Mouse (Mus musculus): ENCODE results near the gene Zbtb17. TPM values are rescaled to one million over a fixed set of nuclear protein-coding genes. Genes with fewer than 3 reads are reported as not detected.

Zbtb17 gene
- polyA plus RNA-seq, 1 experiment from 2014 or later, result 25.3 TPM

DNA sequence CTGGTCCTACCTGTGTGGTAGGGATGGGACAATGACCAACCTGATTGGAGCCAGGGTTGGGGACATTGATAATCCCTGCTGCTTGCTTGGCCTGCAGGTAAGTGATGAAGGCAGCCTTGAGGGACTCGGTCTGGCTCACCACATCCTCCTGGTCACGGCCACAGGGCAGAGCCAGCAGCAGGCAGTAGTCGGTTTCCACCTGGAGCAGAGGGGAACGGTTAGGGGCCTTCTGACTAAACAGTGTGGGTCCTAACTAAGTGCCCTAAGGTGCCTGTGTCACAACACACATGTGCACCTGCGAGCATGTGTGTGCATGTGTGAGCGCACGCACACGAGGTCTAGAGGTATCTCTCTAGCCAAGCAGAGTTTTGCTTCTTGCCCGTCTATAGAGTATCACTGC is 24.9 kb downstream of the Zbtb17 start:
- Histone ChIP-seq H3K36me3 (peaks cover 98% of the 10 kb centered on the region), H3K9me3 (replicated peaks) (0 out of 2 replicates have a peak, but pooled peaks cover 6% of the 10 kb centered on the region), H3K27me3 (replicated peaks) (no peaks in the 10 kb centered on the region), H3K4me1 (replicated peaks) (no peaks in the 10 kb centered on the region), H3K27ac (ENCODE audit: poor library complexity, severe bottlenecking) (no peak overlapping the region), H3K4me2 (no peak overlapping the region), H3K9ac (no peak overlapping the region), H3K4me3 (no peak overlapping the region)
- ATAC-seq (ENCODE audit: insufficient number of reproducible peaks, low FRiP score), result no peak
- 93% methylated on average over 9 of the region's 9 CpGs for WGBS

DNA sequence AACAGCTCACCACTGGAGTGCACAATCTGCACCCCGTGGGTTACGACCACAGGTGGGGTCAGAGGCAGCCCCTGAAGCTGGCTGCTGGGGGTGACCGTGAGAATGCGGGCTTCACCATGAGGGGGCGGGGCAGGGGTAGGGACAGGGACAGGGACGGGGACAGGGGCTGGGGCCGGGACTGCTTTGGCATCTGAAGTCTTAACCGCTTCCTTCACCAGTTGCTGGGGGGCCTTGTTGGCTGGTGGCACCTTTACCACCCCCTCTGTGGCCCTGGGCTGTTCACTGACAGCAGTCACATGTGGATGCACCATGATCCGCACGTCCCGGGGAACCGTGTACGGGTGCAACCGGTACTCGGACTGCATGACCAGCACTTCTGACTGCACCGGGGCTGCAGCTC is 27.0 kb downstream of the Zbtb17 start:
- WGBS, result 98% methylated on average over 16 of the region's 16 CpGs
- ATAC-seq (ENCODE audit: insufficient number of reproducible peaks, low FRiP score), result no peak

DNA sequence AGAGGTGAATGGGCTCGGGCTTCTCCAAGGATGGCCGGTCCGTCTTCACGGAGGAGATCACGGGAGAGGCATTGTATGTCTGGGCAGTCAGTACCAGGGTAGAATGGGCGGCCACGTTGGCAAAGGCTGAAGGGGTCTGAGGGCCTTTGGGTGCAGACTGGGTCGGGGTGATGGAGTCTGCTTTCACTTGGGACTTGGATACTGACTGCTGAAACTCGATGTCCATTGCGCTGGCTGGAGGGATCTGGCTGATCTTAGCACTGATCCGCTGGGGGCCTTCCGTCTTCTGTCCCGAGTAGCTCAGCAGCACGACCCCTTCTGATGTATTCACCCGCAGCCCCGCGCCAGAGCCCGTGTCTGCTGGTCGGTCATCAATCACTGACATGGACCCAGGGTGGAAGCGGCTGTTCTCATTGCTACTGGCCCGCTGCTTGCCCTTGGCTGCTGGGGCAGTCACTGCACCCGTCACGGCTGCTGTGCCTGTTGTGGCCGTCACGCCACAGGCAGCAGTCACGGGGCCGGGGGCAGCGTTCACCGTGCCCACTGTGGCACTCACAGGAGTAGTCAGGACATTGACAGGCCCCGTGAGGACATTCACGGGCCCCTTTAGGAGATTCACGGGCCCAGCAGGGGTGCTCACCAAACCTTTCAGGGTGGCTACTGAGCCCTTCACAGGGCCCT is 28.3 kb downstream of the Zbtb17 start:
- H3K27ac ChIP-seq (ENCODE audit: poor library complexity, severe bottlenecking), result no peak overlapping the region
- WGBS, result 89% methylated on average over 32 of the region's 32 CpGs
- no peak overlapping the region for H3K9ac ChIP-seq
- H3K9me3 ChIP-seq (replicated peaks), result 0 out of 2 replicates have a peak, but pooled peaks cover 6% of the 10 kb centered on the region
- H3K27me3 ChIP-seq (replicated peaks), result no peaks in the 10 kb centered on the region
- ATAC-seq (ENCODE audit: insufficient number of reproducible peaks, low FRiP score), result no peak
- no peak overlapping the region for H3K4me3 ChIP-seq
- no peak overlapping the region for H3K4me2 ChIP-seq
- H3K4me1 ChIP-seq (replicated peaks), result no peaks in the 10 kb centered on the region
- H3K36me3 ChIP-seq, result peaks cover 98% of the 10 kb centered on the region

More for the DNA sequence above, 27.0 kb downstream of the Zbtb17 start:
- no peaks in the 10 kb centered on the region for H3K27me3 ChIP-seq (replicated peaks)
- no peak overlapping the region for H3K4me2 ChIP-seq
- no peak overlapping the region for H3K27ac ChIP-seq (ENCODE audit: poor library complexity, severe bottlenecking)
- no peaks in the 10 kb centered on the region for H3K4me1 ChIP-seq (replicated peaks)
- H3K9ac ChIP-seq, result no peak overlapping the region
- no peak overlapping the region for H3K4me3 ChIP-seq
- H3K9me3 ChIP-seq (replicated peaks), result 0 out of 2 replicates have a peak, but pooled peaks cover 6% of the 10 kb centered on the region
- H3K36me3 ChIP-seq, result peaks cover 98% of the 10 kb centered on the region

DNA sequence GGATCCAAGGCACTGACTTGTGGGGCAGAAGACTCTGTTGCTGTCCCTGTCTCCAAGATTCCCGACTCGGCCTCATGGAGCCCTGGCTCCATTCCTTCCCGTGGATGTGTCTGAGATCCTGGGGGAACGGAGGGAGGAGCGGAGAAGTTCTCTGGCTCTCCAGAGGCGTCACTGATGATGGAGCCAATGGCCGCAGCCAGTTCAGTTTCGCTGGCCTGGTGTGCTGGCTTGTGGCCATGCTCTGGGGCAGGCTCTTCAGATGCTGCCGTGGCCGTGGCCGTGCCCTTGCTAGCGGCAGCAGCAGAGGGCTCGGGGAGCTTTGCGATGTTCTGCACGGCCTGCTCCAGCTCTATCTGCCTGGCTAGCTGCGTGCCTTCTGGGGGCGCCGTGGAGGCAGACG is 30.0 kb downstream of the Zbtb17 start:
- Histone ChIP-seq H3K9ac (no peak overlapping the region), H3K4me3 (no peak overlapping the region), H3K4me1 (replicated peaks) (no peaks in the 10 kb centered on the region), H3K9me3 (replicated peaks) (peaks cover 11% of the 10 kb centered on the region; the same call in 1 of the 2 replicates), H3K4me2 (no peak overlapping the region), H3K27ac (ENCODE audit: poor library complexity, severe bottlenecking) (no peak overlapping the region), H3K27me3 (replicated peaks) (no peaks in the 10 kb centered on the region), H3K36me3 (peaks cover 100% of the 10 kb centered on the region)
- WGBS, result 90% methylated on average over 19 of the region's 19 CpGs
- no peak for ATAC-seq (ENCODE audit: insufficient number of reproducible peaks, low FRiP score)

DNA sequence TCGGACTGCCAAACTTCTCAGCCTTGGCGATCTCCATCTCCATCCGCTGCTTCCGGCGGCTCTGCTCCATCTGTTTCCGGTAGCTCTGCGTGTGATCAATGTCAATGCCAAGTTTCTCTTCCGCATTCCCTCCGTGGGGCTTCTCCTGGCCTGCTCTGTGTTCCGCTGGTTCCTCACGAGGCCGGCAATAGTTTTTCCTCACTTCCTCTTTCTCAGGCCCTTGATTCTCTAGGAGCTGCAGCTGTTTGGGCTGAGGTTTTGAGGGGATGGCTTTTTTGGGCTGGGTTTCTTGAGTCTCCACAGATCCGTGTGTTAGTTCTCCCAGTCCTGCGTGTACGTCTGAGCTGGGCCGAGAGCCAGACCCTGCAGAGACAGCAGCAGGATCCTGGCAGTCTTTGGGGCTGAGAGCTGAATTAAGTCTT is 33.2 kb downstream of the Zbtb17 start:
- Histone ChIP-seq H3K9me3 (replicated peaks) (peaks cover 5% of the 10 kb centered on the region; the same call in 1 of the 2 replicates), H3K27me3 (replicated peaks) (no peaks in the 10 kb centered on the region), H3K9ac (no peak overlapping the region), H3K4me1 (replicated peaks) (no peaks in the 10 kb centered on the region), H3K27ac (ENCODE audit: poor library complexity, severe bottlenecking) (no peak overlapping the region), H3K36me3 (peaks cover 97% of the 10 kb centered on the region), H3K4me3 (no peak overlapping the region), H3K4me2 (no peak overlapping the region)
- no peak for ATAC-seq (ENCODE audit: insufficient number of reproducible peaks, low FRiP score)
- WGBS, result 89% methylated on average over 16 of the region's 16 CpGs

DNA sequence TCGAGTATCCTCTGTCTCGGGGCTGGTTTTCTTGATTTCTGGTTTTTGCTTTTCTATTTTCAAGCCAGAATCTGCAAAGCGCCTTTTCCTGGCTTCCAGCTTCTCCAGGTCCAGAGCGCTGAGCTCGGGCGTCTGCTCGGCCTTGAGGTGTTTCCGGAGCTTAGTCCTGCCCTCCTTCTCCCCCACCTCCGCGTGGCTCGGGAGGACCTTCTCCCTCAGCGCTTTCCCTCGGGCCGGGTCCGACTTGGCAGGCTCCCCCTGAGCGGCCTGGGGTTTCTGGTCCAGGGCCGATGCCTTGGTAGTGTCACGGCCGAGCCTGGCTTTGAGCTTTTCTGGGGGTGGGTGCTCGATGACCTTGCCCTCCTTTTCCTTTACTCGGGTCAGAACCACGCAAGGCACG is 33.8 kb downstream of the Zbtb17 start:
- H3K4me2 ChIP-seq, result no peak overlapping the region
- peaks cover 5% of the 10 kb centered on the region; the same call in 1 of the 2 replicates for H3K9me3 ChIP-seq (replicated peaks)
- no peak overlapping the region for H3K4me3 ChIP-seq
- H3K36me3 ChIP-seq, result peaks cover 97% of the 10 kb centered on the region
- no peak overlapping the region for H3K27ac ChIP-seq (ENCODE audit: poor library complexity, severe bottlenecking)
- H3K27me3 ChIP-seq (replicated peaks), result no peaks in the 10 kb centered on the region
- no peak for ATAC-seq (ENCODE audit: insufficient number of reproducible peaks, low FRiP score)
- WGBS, result 92% methylated on average over 23 of the region's 23 CpGs
- H3K9ac ChIP-seq, result no peak overlapping the region
- H3K4me1 ChIP-seq (replicated peaks), result no peaks in the 10 kb centered on the region

DNA sequence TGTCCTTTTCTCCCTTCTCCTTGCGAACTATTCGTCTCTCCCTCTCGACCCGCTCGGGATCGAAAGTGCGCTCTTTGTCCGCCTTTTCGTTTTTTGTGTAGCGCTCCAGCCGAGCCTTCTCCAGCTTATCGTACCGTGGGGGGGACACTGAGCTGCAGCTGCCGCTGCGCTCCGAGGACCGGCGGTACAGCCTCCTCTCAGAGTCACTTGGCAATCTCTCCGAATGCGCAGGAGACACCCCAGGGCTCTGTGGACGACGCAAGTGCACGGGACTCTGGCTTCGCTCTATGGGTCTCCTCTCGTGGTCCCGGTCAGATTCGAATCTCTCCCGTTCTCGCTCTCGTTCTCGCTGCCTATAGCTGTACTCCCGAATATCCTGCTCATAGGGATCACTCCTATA is 34.3 kb downstream of the Zbtb17 start:
- ATAC-seq (ENCODE audit: insufficient number of reproducible peaks, low FRiP score), result no peak
- 93% methylated on average over 32 of the region's 32 CpGs for WGBS
- H3K27me3 ChIP-seq (replicated peaks), result no peaks in the 10 kb centered on the region

DNA sequence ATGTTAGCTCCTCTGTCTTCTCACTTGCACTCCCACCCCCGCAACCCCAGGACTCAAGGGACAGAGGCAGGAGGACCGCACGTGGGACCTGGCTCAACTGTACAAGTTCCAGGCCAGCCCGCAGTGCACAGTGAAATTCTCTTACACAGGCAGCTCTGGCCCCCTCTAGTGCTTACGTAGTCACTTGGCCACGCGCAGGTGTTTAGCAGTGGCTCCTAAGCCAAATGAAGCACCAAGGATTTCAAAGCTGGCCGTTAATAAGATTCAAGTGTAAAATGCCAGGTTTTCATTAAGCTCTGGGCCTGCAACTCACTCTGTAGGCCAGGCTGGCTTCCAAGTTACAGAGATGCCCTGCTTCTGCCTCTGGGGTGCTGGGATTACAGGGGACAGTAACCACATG is 35.0 kb downstream of the Zbtb17 start:
- no peak for ATAC-seq (ENCODE audit: insufficient number of reproducible peaks, low FRiP score)
- Histone ChIP-seq H3K36me3 (peaks cover 95% of the 10 kb centered on the region), H3K9ac (no peak overlapping the region), H3K4me3 (no peak overlapping the region), H3K9me3 (replicated peaks) (peaks cover 5% of the 10 kb centered on the region; the same call in 1 of the 2 replicates), H3K4me2 (no peak overlapping the region), H3K27ac (ENCODE audit: poor library complexity, severe bottlenecking) (no peak overlapping the region), H3K27me3 (replicated peaks) (no peaks in the 10 kb centered on the region), H3K4me1 (replicated peaks) (0 out of 2 replicates have a peak, but pooled peaks cover 3% of the 10 kb centered on the region)
- WGBS, result 90% methylated on average over 8 of the region's 8 CpGs

More for the DNA sequence above, 34.3 kb downstream of the Zbtb17 start:
- Histone ChIP-seq H3K4me2 (no peak overlapping the region), H3K4me3 (no peak overlapping the region), H3K4me1 (replicated peaks) (no peaks in the 10 kb centered on the region), H3K9me3 (replicated peaks) (peaks cover 5% of the 10 kb centered on the region; the same call in 1 of the 2 replicates), H3K9ac (no peak overlapping the region), H3K36me3 (peaks cover 95% of the 10 kb centered on the region), H3K27ac (ENCODE audit: poor library complexity, severe bottlenecking) (no peak overlapping the region)

DNA sequence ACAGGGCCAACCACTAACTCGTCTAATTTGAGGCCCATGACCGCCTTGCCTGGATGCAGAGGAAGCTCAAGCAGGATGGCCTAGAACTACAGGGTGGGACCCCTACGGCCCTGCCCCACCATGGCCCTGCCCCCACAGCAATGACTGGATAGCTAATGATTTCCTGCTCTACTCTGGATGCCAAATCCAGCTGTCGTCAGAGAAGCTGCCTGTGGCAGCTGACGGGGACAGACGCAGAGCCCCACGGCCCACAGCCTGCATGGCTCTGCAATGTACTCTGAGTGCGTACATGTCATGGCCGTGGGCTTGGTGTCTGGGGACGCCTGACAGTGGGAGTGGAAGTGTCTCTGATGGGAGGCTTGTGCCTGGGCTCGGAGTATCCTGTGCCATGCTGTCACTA is 39.6 kb downstream of the Zbtb17 start:
- H3K27me3 ChIP-seq (replicated peaks), result no peaks in the 10 kb centered on the region
- H3K27ac ChIP-seq (ENCODE audit: poor library complexity, severe bottlenecking), result no peak overlapping the region
- WGBS, result 67% methylated on average over 11 of the region's 11 CpGs
- no peak overlapping the region for H3K4me2 ChIP-seq
- no peak overlapping the region for H3K9ac ChIP-seq
- H3K36me3 ChIP-seq, result peaks cover 92% of the 10 kb centered on the region
- ATAC-seq (ENCODE audit: insufficient number of reproducible peaks, low FRiP score), result no peak
- H3K9me3 ChIP-seq (replicated peaks), result no peaks in the 10 kb centered on the region
- 0 out of 2 replicates have a peak, but pooled peaks cover 3% of the 10 kb centered on the region for H3K4me1 ChIP-seq (replicated peaks)
- H3K4me3 ChIP-seq, result no peak overlapping the region

DNA sequence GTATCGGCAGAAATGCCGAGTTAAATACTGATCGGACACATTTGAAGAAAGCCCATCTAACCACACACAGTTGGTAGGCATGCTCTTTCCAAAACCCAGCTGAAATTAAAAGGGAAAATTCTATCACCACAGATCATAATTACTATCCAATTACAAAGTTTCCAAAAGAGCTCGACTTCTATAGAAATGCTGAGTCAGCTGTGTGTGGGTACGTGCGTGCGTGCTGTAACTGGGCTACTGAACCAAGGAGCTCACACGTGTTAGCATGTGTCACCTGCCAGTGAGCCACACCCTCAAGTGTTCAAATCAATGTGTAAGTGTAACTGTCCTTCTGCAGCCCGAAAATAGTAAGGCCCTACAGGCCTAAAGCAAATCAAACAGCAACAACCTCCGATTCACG is 43.1 kb downstream of the Zbtb17 start:
- 0 out of 2 replicates have a peak, but pooled peaks cover 3% of the 10 kb centered on the region for H3K4me1 ChIP-seq (replicated peaks)
- no peaks in the 10 kb centered on the region for H3K9me3 ChIP-seq (replicated peaks)
- H3K27ac ChIP-seq (ENCODE audit: poor library complexity, severe bottlenecking), result no peak overlapping the region
- 96% methylated on average over 11 of the region's 11 CpGs for WGBS
- no peaks in the 10 kb centered on the region for H3K27me3 ChIP-seq (replicated peaks)
- no peak overlapping the region for H3K4me3 ChIP-seq
- H3K9ac ChIP-seq, result no peak overlapping the region
- no peak overlapping the region for H3K4me2 ChIP-seq
- H3K36me3 ChIP-seq, result peaks cover 95% of the 10 kb centered on the region
- no peak for ATAC-seq (ENCODE audit: insufficient number of reproducible peaks, low FRiP score)

DNA sequence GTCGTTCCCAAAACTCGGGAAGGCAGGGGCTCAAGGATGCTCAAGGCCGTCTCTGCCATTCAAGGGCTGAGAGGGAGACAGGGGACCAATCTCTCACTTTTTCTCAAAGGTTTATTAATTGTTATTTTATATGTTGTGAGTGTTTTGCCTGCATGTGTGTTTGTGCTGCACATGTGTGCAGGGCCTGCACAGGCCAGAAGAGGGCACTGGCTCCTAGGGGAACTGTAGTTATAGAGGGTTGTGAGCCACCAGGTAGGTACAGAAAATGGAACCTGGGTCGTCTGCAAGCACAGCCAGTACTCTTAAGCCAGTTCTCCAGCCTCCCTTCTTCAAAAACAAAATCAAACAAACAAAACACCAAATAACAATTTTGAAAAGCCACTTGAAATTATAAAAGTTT is 44.2 kb downstream of the Zbtb17 start:
- 92% methylated on average over 4 of the region's 4 CpGs for WGBS
- Histone ChIP-seq H3K4me1 (replicated peaks) (0 out of 2 replicates have a peak, but pooled peaks cover 3% of the 10 kb centered on the region), H3K4me3 (no peak overlapping the region), H3K27me3 (replicated peaks) (no peaks in the 10 kb centered on the region), H3K9ac (no peak overlapping the region), H3K4me2 (no peak overlapping the region), H3K36me3 (peaks cover 95% of the 10 kb centered on the region), H3K9me3 (replicated peaks) (no peaks in the 10 kb centered on the region), H3K27ac (ENCODE audit: poor library complexity, severe bottlenecking) (no peak overlapping the region)
- no peak for ATAC-seq (ENCODE audit: insufficient number of reproducible peaks, low FRiP score)
